Mouse (Mus musculus): ENCODE results near the gene Cdc34. TPM values are rescaled to one million over a fixed set of nuclear protein-coding genes. Genes with fewer than 3 reads are reported as not detected.

Cdc34 gene
- polyA plus RNA-seq, 1 experiment from 2014 or later, result 164 TPM

- 55% methylated on average over 28 of the region's 28 CpGs for WGBS (ENCODE audit: insufficient replicate concordance)
- no peak overlapping the region for H3K4me3 ChIP-seq (replicated peaks)
- H3K27ac ChIP-seq, result no peak overlapping the region
Measured at GRCm38 (mm10) chr10:79728323-79729249, 46.6 kb downstream of the Cdc34 start.

GRCm38 (mm10) chr10:79729357-79729965 lies 47.5 kb downstream of the Cdc34 start:
- Histone ChIP-seq H3K9ac (no peak overlapping the region), H3K4me2 (no peak overlapping the region), H3K27ac (no peak overlapping the region), H3K36me3 (peaks cover 5% of the 10 kb centered on the region), H3K4me3 (replicated peaks) (no peak overlapping the region), H3K27me3 (peaks cover 15% of the 10 kb centered on the region), H3K9me3 (replicated peaks) (0 out of 2 replicates have a peak, but pooled peaks cover 2% of the 10 kb centered on the region), H3K4me1 (replicated peaks) (no peaks in the 10 kb centered on the region)
- no peak for DNase-seq
- ATAC-seq (ENCODE audit: low read depth), result no peak
- 69% methylated on average over 13 of the region's 13 CpGs for WGBS (ENCODE audit: insufficient replicate concordance)

More at GRCm38 (mm10) chr10:79728323-79729249, 46.6 kb downstream of the Cdc34 start:
- no peak for DNase-seq
- Histone ChIP-seq H3K4me2 (no peak overlapping the region), H3K9me3 (replicated peaks) (0 out of 2 replicates have a peak, but pooled peaks cover 2% of the 10 kb centered on the region), H3K4me1 (replicated peaks) (no peaks in the 10 kb centered on the region), H3K36me3 (no peaks in the 10 kb centered on the region), H3K27me3 (peaks cover 21% of the 10 kb centered on the region), H3K9ac (no peak overlapping the region)
- ATAC-seq (ENCODE audit: low read depth), result no peak

- Histone ChIP-seq H3K27ac (no peak overlapping the region), H3K9me3 (replicated peaks) (peaks cover 14% of the 10 kb centered on the region; the same call in 1 of the 2 replicates), H3K4me2 (no peak overlapping the region), H3K36me3 (peaks cover 35% of the 10 kb centered on the region), H3K9ac (no peak overlapping the region), H3K27me3 (peaks cover 15% of the 10 kb centered on the region), H3K4me1 (replicated peaks) (no peaks in the 10 kb centered on the region), H3K4me3 (replicated peaks) (no peak overlapping the region)
- no peak for ATAC-seq (ENCODE audit: low read depth)
- no peak for DNase-seq
- WGBS (ENCODE audit: insufficient replicate concordance), result 94% methylated on average over 1 of the region's 1 CpGs
Measured at GRCm38 (mm10) chr10:79732500-79732899, 50.5 kb downstream of the Cdc34 start.

- H3K36me3 ChIP-seq, result peaks cover 49% of the 10 kb centered on the region
Measured at GRCm38 (mm10) chr10:79733847-79734246, 51.9 kb downstream of the Cdc34 start.

GRCm38 (mm10) chr10:79735361-79735760 lies 53.4 kb downstream of the Cdc34 start:
- H3K36me3 ChIP-seq, result peaks cover 64% of the 10 kb centered on the region
- no peaks in the 10 kb centered on the region for H3K27me3 ChIP-seq
- no peak overlapping the region for H3K27ac ChIP-seq
- no peak overlapping the region for H3K9ac ChIP-seq
- no peak overlapping the region; the same call in 1 of the 2 replicates for H3K4me3 ChIP-seq (replicated peaks)
- 0 out of 2 replicates have a peak overlapping the region, but pooled peaks have one; percentile 10 for H3K4me2 ChIP-seq
- no peak for ATAC-seq (ENCODE audit: low read depth)
- H3K9me3 ChIP-seq (replicated peaks), result peaks cover 13% of the 10 kb centered on the region; the same call in 1 of the 2 replicates
- H3K4me1 ChIP-seq (replicated peaks), result no peaks in the 10 kb centered on the region
- DNase-seq, result no peak
- 59% methylated on average over 51 of the region's 52 CpGs for WGBS (ENCODE audit: insufficient replicate concordance)

More at GRCm38 (mm10) chr10:79733847-79734246, 51.9 kb downstream of the Cdc34 start:
- DNase-seq (no peak), ATAC-seq (ENCODE audit: low read depth) (no peak)
- H3K4me2 ChIP-seq, result no peak overlapping the region
- H3K9me3 ChIP-seq (replicated peaks), result peaks cover 13% of the 10 kb centered on the region; the same call in 1 of the 2 replicates
- H3K4me3 ChIP-seq (replicated peaks), result no peak overlapping the region
- H3K27ac ChIP-seq, result no peak overlapping the region
- H3K9ac ChIP-seq, result no peak overlapping the region
- peaks cover 7% of the 10 kb centered on the region for H3K27me3 ChIP-seq
- 87% methylated on average over 15 of the region's 15 CpGs for WGBS (ENCODE audit: insufficient replicate concordance)
- H3K4me1 ChIP-seq (replicated peaks), result no peaks in the 10 kb centered on the region

- WGBS (ENCODE audit: insufficient replicate concordance), result 89% methylated on average over 14 of the region's 14 CpGs
Measured at GRCm38 (mm10) chr10:79736706-79737105, 54.7 kb downstream of the Cdc34 start.

More at GRCm38 (mm10) chr10:79736706-79737105, 54.7 kb downstream of the Cdc34 start:
- Histone ChIP-seq H3K9ac (no peak overlapping the region), H3K4me2 (no peak overlapping the region), H3K27ac (no peak overlapping the region), H3K9me3 (replicated peaks) (peaks cover 13% of the 10 kb centered on the region; the same call in 1 of the 2 replicates), H3K4me3 (replicated peaks) (no peak overlapping the region), H3K27me3 (no peaks in the 10 kb centered on the region), H3K36me3 (peaks cover 77% of the 10 kb centered on the region), H3K4me1 (replicated peaks) (no peaks in the 10 kb centered on the region)
- DNase-seq (no peak), ATAC-seq (ENCODE audit: low read depth) (no peak)

Other genes starting within 250 kb of the Cdc34 start
- not detected in 2 replicates for gene Vmn2r83, start 213.5 kb upstream of the Cdc34 start, polyA plus RNA-seq (2015; fragmentation: Nextera tagmentation; extraction: Ambion mirVana)
- gene Plpp2, start 148.4 kb upstream of the Cdc34 start, polyA plus RNA-seq (2015; fragmentation: Nextera tagmentation; extraction: Ambion mirVana), result 19.9 and 20.0 TPM in 2 replicates
- 11.2 and 11.7 TPM in 2 replicates for gene Mier2, start 127.0 kb upstream of the Cdc34 start, polyA plus RNA-seq (2015; fragmentation: Nextera tagmentation; extraction: Ambion mirVana)
- not detected in 2 replicates for gene Theg, start 94.9 kb upstream of the Cdc34 start, polyA plus RNA-seq (2015; fragmentation: Nextera tagmentation; extraction: Ambion mirVana)
- gene C2cd4c, start 68.2 kb upstream of the Cdc34 start, polyA plus RNA-seq (2015; fragmentation: Nextera tagmentation; extraction: Ambion mirVana), result not detected in 2 replicates
- 0.28 and 0.29 TPM in 2 replicates for gene Shc2, start 44.3 kb upstream of the Cdc34 start, polyA plus RNA-seq (2015; fragmentation: Nextera tagmentation; extraction: Ambion mirVana)
- gene Odf3l2, start 36.5 kb upstream of the Cdc34 start, polyA plus RNA-seq (2015; fragmentation: Nextera tagmentation; extraction: Ambion mirVana), result not detected in 2 replicates
- gene Madcam1, start 17.6 kb upstream of the Cdc34 start, polyA plus RNA-seq (2015; fragmentation: Nextera tagmentation; extraction: Ambion mirVana), result 0.24 and 0.27 TPM in 2 replicates
- 25.3 and 27.5 TPM in 2 replicates for gene Tpgs1, start 12.8 kb upstream of the Cdc34 start, polyA plus RNA-seq (2015; fragmentation: Nextera tagmentation; extraction: Ambion mirVana)
- 0.22 and 0.32 TPM in 2 replicates for gene Gzmm, start 6.8 kb downstream of the Cdc34 start, polyA plus RNA-seq (2015; fragmentation: Nextera tagmentation; extraction: Ambion mirVana)
- 903 and 946 TPM in 2 replicates for gene Bsg, start 22.3 kb downstream of the Cdc34 start, polyA plus RNA-seq (2015; fragmentation: Nextera tagmentation; extraction: Ambion mirVana)
- gene Hcn2, start 34.4 kb downstream of the Cdc34 start, polyA plus RNA-seq (2015; fragmentation: Nextera tagmentation; extraction: Ambion mirVana), result not detected in 2 replicates
- gene Polrmt, start 64.4 kb downstream of the Cdc34 start, polyA plus RNA-seq (2015; fragmentation: Nextera tagmentation; extraction: Ambion mirVana), result 20.0 and 20.8 TPM in 2 replicates
- not detected in 2 replicates for gene Fgf22, start 72.9 kb downstream of the Cdc34 start, polyA plus RNA-seq (2015; fragmentation: Nextera tagmentation; extraction: Ambion mirVana)
- 43.7 and 48.5 TPM in 2 replicates for gene Rnf126, start 84.8 kb downstream of the Cdc34 start, polyA plus RNA-seq (2015; fragmentation: Nextera tagmentation; extraction: Ambion mirVana)
- gene Fstl3, start 95.1 kb downstream of the Cdc34 start, polyA plus RNA-seq (2015; fragmentation: Nextera tagmentation; extraction: Ambion mirVana), result 0.58 and 0.68 TPM in 2 replicates
- 2.6 and 3.2 TPM in 2 replicates for gene Prss57, start 108.8 kb downstream of the Cdc34 start, polyA plus RNA-seq (2015; fragmentation: Nextera tagmentation; extraction: Ambion mirVana)
- 7.1 and 7.4 TPM in 2 replicates for gene Palm, start 111.4 kb downstream of the Cdc34 start, polyA plus RNA-seq (2015; fragmentation: Nextera tagmentation; extraction: Ambion mirVana)
- 0.25 and 0.75 TPM in 2 replicates for gene Misp, start 138.8 kb downstream of the Cdc34 start, polyA plus RNA-seq (2015; fragmentation: Nextera tagmentation; extraction: Ambion mirVana)
- gene Ptbp1, start 172.2 kb downstream of the Cdc34 start, polyA plus RNA-seq (2015; fragmentation: Nextera tagmentation; extraction: Ambion mirVana), result 136 and 175 TPM in 2 replicates
- 54.8 and 64.6 TPM in 2 replicates for gene Prtn3, start 192.3 kb downstream of the Cdc34 start, polyA plus RNA-seq (2015; fragmentation: Nextera tagmentation; extraction: Ambion mirVana)
- gene Plppr3, start 192.4 kb downstream of the Cdc34 start, polyA plus RNA-seq (2015; fragmentation: Nextera tagmentation; extraction: Ambion mirVana), result 5.7 and 5.8 TPM in 2 replicates
- 47.1 and 59.3 TPM in 2 replicates for gene Elane, start 204.1 kb downstream of the Cdc34 start, polyA plus RNA-seq (2015; fragmentation: Nextera tagmentation; extraction: Ambion mirVana)
- gene Cfd, start 208.7 kb downstream of the Cdc34 start, polyA plus RNA-seq (2015; fragmentation: Nextera tagmentation; extraction: Ambion mirVana), result not detected in 2 replicates
- gene Med16, start 226.7 kb downstream of the Cdc34 start, polyA plus RNA-seq (2015; fragmentation: Nextera tagmentation; extraction: Ambion mirVana), result 16.9 and 19.0 TPM in 2 replicates
- gene Gm26602, start 228.7 kb downstream of the Cdc34 start, polyA plus RNA-seq (2015; fragmentation: Nextera tagmentation; extraction: Ambion mirVana), result 11.3 TPM in 1 of 2 replicates, not detected in the other
- gene Kiss1r, start 234.8 kb downstream of the Cdc34 start, polyA plus RNA-seq (2015; fragmentation: Nextera tagmentation; extraction: Ambion mirVana), result 0.19 and 0.28 TPM in 2 replicates
- gene R3hdm4, start 239.0 kb downstream of the Cdc34 start, polyA plus RNA-seq (2015; fragmentation: Nextera tagmentation; extraction: Ambion mirVana), result 63.0 and 63.8 TPM in 2 replicates
- 5.4 and 5.7 TPM in 2 replicates for gene Arid3a, start 244.8 kb downstream of the Cdc34 start, polyA plus RNA-seq (2015; fragmentation: Nextera tagmentation; extraction: Ambion mirVana)

Data from liver, embryonic 13.5 days (tissue).